Mouse (Mus musculus) megakaryocyte, adult 5-6 weeks (primary cell): Measurements from ENCODE around the gene Olfr27. TPM values are rescaled to one million over a fixed set of nuclear protein-coding genes. Genes with fewer than 3 reads are reported as not detected.

Experiments
- ATAC-seq: 2 replicates; pipeline ENCODE4 v1.8.0; 2016; ENCODE audit warnings: mild to moderate bottlenecking, inconsistent platforms; ENCODE audit not compliant: poor library complexity, severe bottlenecking
- total RNA-seq, 2 experiments: library from RNA; stranded (forward) in 1 of 2; stranded (reverse) in 1 of 2; fragments of 153-499, 151-499 nt in 1 of 2; fragments of 221-1000, 200-1000 nt in 1 of 2; gene quantifications; 2 replicates each; pipeline versions ENCODE4 v1.2.3 to v1.2.4; 2015 to 2017

Gene Olfr27
- not detected in 2 replicates for total RNA-seq (2015)
- total RNA-seq (2017), result not detected in 2 replicates

- no peak for ATAC-seq
Observed at GRCm38 (mm10) chr9:39127831-39128230, at the start of gene Olfr27. Olfr27 (plus strand) TSS chr9:39128131.

GRCm38 (mm10) chr9:39078787-39079186 lies 49.1 kb upstream of the Olfr27 start, which contains the start of gene Olfr938:
Olfr938 (minus strand) TSS chr9:39078887.
- no peak for ATAC-seq

GRCm38 (mm10) chr9:39127326-39127725 lies 605 bp upstream of the Olfr27 start:
- no peak for ATAC-seq

- ATAC-seq, result no peak
Observed at GRCm38 (mm10) chr9:39152401-39152800, 24.5 kb downstream of the Olfr27 start.

- no peak for ATAC-seq
Observed at GRCm38 (mm10) chr9:39166004-39166403, 38.1 kb downstream of the Olfr27 start, which contains the start of gene Olfr943. Olfr943 (plus strand) TSS chr9:39166304.

Other genes with a start within 250 kb of the Olfr27 start
- not detected in 2 replicates for gene Olfr930, start 198.3 kb upstream of the Olfr27 start, total RNA-seq (2015)
- not detected in 2 replicates for gene Olfr930, start 198.3 kb upstream of the Olfr27 start, total RNA-seq (2017)
- not detected in 2 replicates for gene Olfr933, start 155.8 kb upstream of the Olfr27 start, total RNA-seq (2015)
- gene Olfr933, start 155.8 kb upstream of the Olfr27 start, total RNA-seq (2017), result not detected in 2 replicates
- not detected in 2 replicates for gene Olfr934, start 139.8 kb upstream of the Olfr27 start, total RNA-seq (2015)
- gene Olfr934, start 139.8 kb upstream of the Olfr27 start, total RNA-seq (2017), result not detected in 2 replicates
- gene Olfr935, start 128.4 kb upstream of the Olfr27 start, total RNA-seq (2015), result not detected in 2 replicates
- not detected in 2 replicates for gene Olfr935, start 128.4 kb upstream of the Olfr27 start, total RNA-seq (2017)
- not detected in 2 replicates for gene Olfr146, start 104.8 kb upstream of the Olfr27 start, total RNA-seq (2015)
- not detected in 2 replicates for gene Olfr146, start 104.8 kb upstream of the Olfr27 start, total RNA-seq (2017)
- gene Olfr937, start 63.2 kb upstream of the Olfr27 start, total RNA-seq (2015), result not detected in 2 replicates
- not detected in 2 replicates for gene Olfr937, start 63.2 kb upstream of the Olfr27 start, total RNA-seq (2017)
- gene Olfr938, start 49.2 kb upstream of the Olfr27 start, total RNA-seq (2015), result not detected in 2 replicates
- gene Olfr938, start 49.2 kb upstream of the Olfr27 start, total RNA-seq (2017), result not detected in 2 replicates
- gene Olfr943, start 38.2 kb downstream of the Olfr27 start, total RNA-seq (2015), result not detected in 2 replicates
- gene Olfr943, start 38.2 kb downstream of the Olfr27 start, total RNA-seq (2017), result not detected in 2 replicates
- gene Olfr944, start 73.8 kb downstream of the Olfr27 start, total RNA-seq (2015), result not detected in 2 replicates
- gene Olfr944, start 73.8 kb downstream of the Olfr27 start, total RNA-seq (2017), result not detected in 2 replicates
- not detected in 2 replicates for gene Olfr1537, start 121.9 kb downstream of the Olfr27 start, total RNA-seq (2015)
- gene Olfr1537, start 121.9 kb downstream of the Olfr27 start, total RNA-seq (2017), result not detected in 2 replicates
- gene Olfr945, start 148.7 kb downstream of the Olfr27 start, total RNA-seq (2015), result not detected in 2 replicates
- gene Olfr945, start 148.7 kb downstream of the Olfr27 start, total RNA-seq (2017), result not detected in 2 replicates
- not detected in 2 replicates for gene Olfr948, start 197.9 kb downstream of the Olfr27 start, total RNA-seq (2015)
- not detected in 2 replicates for gene Olfr948, start 197.9 kb downstream of the Olfr27 start, total RNA-seq (2017)